Mouse (Mus musculus) kidney, embryonic 15.5 days (tissue): Measurements from ENCODE around the gene Slc35f2. TPM values are rescaled to one million over a fixed set of nuclear protein-coding genes. Genes with fewer than 3 reads are reported as not detected.

Experiments
- ATAC-seq: fragments of 200-750 bp; cut with Nextera tagmentation; replicated peaks from 2 replicates; pipeline ENCODE4 v1.8.0; 2017; ENCODE audit warnings: moderate TSS enrichment; ENCODE audit not compliant: low FRiP score
- H3K27ac ChIP-seq: fragments of 300-500 bp; sonication (generic); 2 replicates; pipeline ENCODE4 v1.5.1; 2015; ENCODE audit warnings: mild to moderate bottlenecking, inconsistent platforms
- H3K27me3 ChIP-seq: fragments of 300-500 bp; sonication (generic); 2 replicates; pipeline ENCODE4 v1.6.1; 2015; ENCODE audit warnings: inconsistent platforms
- H3K36me3 ChIP-seq: fragments of 300-500 bp; sonication (generic); 2 replicates; pipeline ENCODE4 v1.6.1; 2015; ENCODE audit warnings: inconsistent platforms
- H3K4me1 ChIP-seq: fragments of 300-500 bp; sonication (generic); 2 replicates; pipeline ENCODE4 v1.6.1; 2015; ENCODE audit warnings: inconsistent platforms
- H3K4me2 ChIP-seq: fragments of 300-500 bp; sonication (generic); 2 replicates; pipeline ENCODE4 v1.6.1; 2015; ENCODE audit warnings: moderate library complexity, mild to moderate bottlenecking, inconsistent platforms
- H3K4me3 ChIP-seq: fragments of 300-500 bp; sonication (generic); replicated peaks from 2 replicates; pipeline ENCODE4 v1.5.1; 2015; ENCODE audit warnings: mild to moderate bottlenecking, inconsistent platforms
- H3K9ac ChIP-seq: fragments of 300-500 bp; sonication (generic); 2 replicates; pipeline ENCODE4 v1.6.1; 2015; ENCODE audit warnings: mild to moderate bottlenecking, inconsistent platforms
- H3K9me3 ChIP-seq: fragments of 300-500 bp; sonication (generic); replicated peaks from 2 replicates; pipeline ENCODE4 v1.6.1; 2016; ENCODE audit warnings: inconsistent platforms
- WGBS: fragments of 180-500 bp; shearing (Covaris S2); methylation state at CpG from one replicate; pipeline ENCODE4 v1.1.7; 2015; ENCODE audit warnings: mixed read lengths; 5-methylcytosine and 5-hydroxymethylcytosine counted together
- polyA plus RNA-seq: library from polyadenylated mRNA; unstranded; fragments of >200 nt; fragmentation: Nextera tagmentation; extraction: Ambion mirVana; gene quantifications from 2 replicates; pipeline ENCODE4 v1.2.1, GENCODE M21; 2015

Gene Slc35f2
- polyA plus RNA-seq, 1 experiment from 2014 or later = 15.9 TPM

DNA sequence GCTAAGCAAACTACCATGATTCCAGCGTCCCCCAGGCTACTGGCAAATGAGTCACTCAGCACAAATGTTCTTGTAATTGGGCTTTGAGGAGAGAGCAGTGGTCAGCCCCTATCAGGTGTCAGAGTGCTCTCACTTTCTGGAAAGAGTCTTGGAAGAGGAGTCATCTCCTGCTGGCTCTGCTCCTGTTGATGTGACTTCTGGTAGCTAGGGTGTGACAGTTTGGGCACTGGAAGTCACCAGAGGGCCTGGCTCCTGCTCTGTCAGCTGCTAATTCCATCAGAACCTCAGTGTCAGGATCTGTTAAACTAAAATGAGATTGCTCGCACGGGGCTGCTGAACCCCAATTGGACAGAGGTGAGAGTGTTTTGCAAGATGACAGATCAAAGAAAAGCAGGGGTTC lies 63.7 kb downstream of the Slc35f2 start:
- no peak for ATAC-seq
- Histone ChIP-seq H3K9me3 (no peaks in the 10 kb centered on the region), H3K4me2 (no peak overlapping the region), H3K27ac (no peak overlapping the region), H3K36me3 (no peaks in the 10 kb centered on the region), H3K4me3 (no peak overlapping the region), H3K9ac (no peak overlapping the region), H3K27me3 (no peaks in the 10 kb centered on the region), H3K4me1 (no peaks in the 10 kb centered on the region)
- 46% methylated on average over 3 of the region's 3 CpGs for WGBS

DNA sequence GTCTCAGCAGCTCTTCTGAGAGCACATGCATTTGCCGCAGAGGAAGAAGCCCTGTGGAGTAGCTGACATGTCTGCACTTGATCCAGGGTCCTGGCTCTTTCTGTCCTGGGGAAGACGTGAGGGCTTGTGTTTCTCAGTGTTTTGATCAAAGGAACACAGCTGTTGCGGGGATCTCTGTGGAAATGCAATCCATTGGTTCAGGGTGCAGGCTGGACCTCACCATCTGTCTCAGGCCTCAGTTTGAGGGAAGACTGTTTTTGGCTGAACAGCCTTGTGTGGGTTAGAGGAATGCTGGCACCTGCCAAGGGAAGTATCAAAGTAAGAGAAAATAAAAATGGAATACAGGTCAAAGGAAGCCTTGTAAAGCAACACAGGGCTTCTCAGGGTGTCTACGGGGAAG lies 64.6 kb downstream of the Slc35f2 start:
- H3K4me2 ChIP-seq = no peak overlapping the region

DNA sequence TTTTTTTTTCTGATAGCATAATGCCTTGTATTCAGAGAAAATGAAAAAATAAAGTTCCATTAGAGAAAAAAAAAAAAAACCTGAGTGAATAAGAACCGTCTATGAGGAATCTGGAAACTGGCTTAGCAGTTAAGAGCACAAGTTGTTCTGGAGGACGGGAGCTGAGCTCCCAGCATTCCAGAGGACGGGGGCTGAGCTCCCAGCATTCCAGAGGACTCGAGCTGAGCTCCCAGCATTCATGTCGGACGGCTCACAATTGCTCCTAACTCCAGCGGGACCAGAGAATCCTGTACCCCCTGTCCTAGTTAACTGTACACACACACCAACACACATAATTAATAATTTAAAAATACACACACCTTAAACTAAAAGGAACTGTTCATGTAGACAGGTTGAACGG lies 67.5 kb downstream of the Slc35f2 start:
- Histone ChIP-seq H3K9me3 (no peaks in the 10 kb centered on the region), H3K27me3 (no peaks in the 10 kb centered on the region), H3K4me1 (no peaks in the 10 kb centered on the region), H3K4me2 (no peak overlapping the region), H3K9ac (no peak overlapping the region), H3K4me3 (no peak overlapping the region), H3K27ac (no peak overlapping the region), H3K36me3 (no peaks in the 10 kb centered on the region)
- no peak for ATAC-seq
- 74% methylated on average over 8 of the region's 8 CpGs for WGBS

More for the DNA sequence above, 64.6 kb downstream of the Slc35f2 start:
- Histone ChIP-seq H3K4me1 (no peaks in the 10 kb centered on the region), H3K27ac (no peak overlapping the region), H3K27me3 (no peaks in the 10 kb centered on the region), H3K9ac (no peak overlapping the region), H3K4me3 (no peak overlapping the region), H3K36me3 (no peaks in the 10 kb centered on the region), H3K9me3 (no peaks in the 10 kb centered on the region)
- 63% methylated on average over 4 of the region's 4 CpGs for WGBS
- ATAC-seq = no peak

DNA sequence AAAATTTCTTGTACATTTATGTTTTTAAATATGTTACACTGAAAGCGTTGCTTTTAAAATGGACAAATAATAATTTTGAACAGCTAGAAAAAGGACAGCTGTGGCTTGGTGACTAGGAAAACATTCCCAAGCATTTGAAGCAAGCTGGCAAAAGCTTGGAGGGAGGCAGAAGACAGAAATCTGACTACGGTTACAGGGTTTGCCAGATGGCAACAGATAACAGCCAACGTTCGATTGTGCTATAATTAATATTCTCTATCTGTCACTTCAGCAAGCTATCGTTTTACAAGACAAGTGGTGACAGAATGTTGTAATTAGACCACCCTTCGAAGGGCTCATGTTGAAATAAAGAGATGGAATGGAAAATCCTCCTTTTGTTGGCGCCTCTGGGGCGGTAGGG lies 77.2 kb downstream of the Slc35f2 start:
- no peak overlapping the region for H3K4me2 ChIP-seq
- WGBS = 60% methylated on average over 8 of the region's 8 CpGs
- H3K9ac ChIP-seq = no peak overlapping the region
- no peak overlapping the region for H3K4me3 ChIP-seq
- H3K27ac ChIP-seq = no peak overlapping the region
- no peaks in the 10 kb centered on the region for H3K27me3 ChIP-seq
- no peaks in the 10 kb centered on the region for H3K36me3 ChIP-seq
- H3K9me3 ChIP-seq = no peaks in the 10 kb centered on the region
- ATAC-seq = no peak
- H3K4me1 ChIP-seq = no peaks in the 10 kb centered on the region

DNA sequence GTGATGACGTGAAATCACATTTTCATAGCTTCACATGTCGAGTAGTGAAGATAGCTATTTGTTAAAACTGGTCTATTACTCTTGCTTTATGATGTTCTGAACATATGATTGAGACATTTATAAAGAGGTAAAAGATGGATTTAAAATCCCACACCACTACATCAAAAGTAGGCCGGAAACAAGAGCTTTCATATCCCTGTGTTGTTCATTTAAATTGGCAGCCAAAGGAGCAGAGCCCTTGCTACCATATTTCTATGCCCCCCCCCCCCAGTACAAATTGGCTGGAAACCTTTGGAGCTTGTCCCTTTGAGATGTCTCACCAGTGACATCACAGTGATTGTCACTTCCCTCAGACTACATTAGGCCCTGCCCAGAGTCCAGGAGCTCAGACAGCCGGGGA lies 78.5 kb downstream of the Slc35f2 start, which contains the start of gene Sln:
TSS of gene Sln (plus strand) at position 301 of the 400 bp plus-strand sequence.
- Histone ChIP-seq H3K9ac (no peak within 1 kb of the TSS), H3K9me3 (no peaks in the 10 kb centered on the region), H3K4me2 (no peak within 1 kb of the TSS), H3K27me3 (no peaks in the 10 kb centered on the region), H3K4me1 (no peaks in the 10 kb centered on the region), H3K36me3 (no peaks in the 10 kb centered on the region), H3K4me3 (no peak within 1 kb of the TSS), H3K27ac (no peak within 1 kb of the TSS)
- WGBS = 82% methylated on average over 4 of the region's 4 CpGs
- ATAC-seq = no peak

DNA sequence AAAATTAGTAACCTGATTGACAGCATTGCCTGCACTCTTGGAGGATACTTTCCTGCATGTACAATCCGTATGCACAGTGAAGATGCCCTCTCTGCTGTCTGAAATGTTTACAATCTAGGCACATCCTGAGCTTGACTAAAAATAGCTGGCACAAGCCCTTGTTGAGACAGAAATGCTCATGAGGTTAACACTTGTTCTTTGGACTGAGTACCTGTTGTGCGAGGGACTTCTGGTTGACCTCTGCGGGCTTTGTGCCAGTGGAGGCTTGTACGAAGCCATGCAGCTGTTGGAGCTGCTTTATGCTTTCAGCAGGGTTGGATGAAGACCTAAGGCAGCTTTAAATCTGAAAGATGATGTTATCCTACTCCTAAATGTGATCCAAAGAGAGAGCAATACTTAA lies 80.8 kb downstream of the Slc35f2 start:
- 80% methylated on average over 4 of the region's 4 CpGs for WGBS

DNA sequence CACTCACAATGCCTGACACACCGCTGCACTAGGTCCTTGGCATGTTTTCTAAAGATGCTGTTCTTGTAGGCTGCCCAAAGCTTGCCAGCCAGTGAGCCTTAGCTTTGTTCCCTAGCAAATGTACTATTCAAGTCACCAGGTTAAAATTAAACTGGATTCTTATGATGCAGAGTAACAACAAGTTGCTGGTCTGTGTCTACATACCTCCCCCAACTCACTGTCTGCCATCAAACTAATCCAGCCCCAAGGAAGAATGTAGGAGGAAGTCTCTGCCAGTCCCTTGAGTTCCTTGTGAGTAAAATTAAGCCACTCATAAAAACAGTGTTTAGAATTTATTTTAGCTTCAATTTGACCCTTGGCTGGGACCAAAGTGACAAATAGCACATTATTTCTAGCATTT lies 82.3 kb downstream of the Slc35f2 start:
- no peaks in the 10 kb centered on the region for H3K27me3 ChIP-seq
- 90% methylated on average over 1 of the region's 1 CpGs for WGBS
- no peak overlapping the region for H3K4me2 ChIP-seq
- H3K9me3 ChIP-seq = no peaks in the 10 kb centered on the region
- H3K36me3 ChIP-seq = no peaks in the 10 kb centered on the region
- no peak overlapping the region for H3K27ac ChIP-seq
- H3K9ac ChIP-seq = no peak overlapping the region
- no peak overlapping the region for H3K4me3 ChIP-seq
- H3K4me1 ChIP-seq = no peaks in the 10 kb centered on the region
- no peak for ATAC-seq

More for the DNA sequence above, 80.8 kb downstream of the Slc35f2 start:
- no peaks in the 10 kb centered on the region for H3K27me3 ChIP-seq
- no peak overlapping the region for H3K27ac ChIP-seq
- H3K9ac ChIP-seq = no peak overlapping the region
- H3K4me2 ChIP-seq = no peak overlapping the region
- ATAC-seq = no peak
- no peak overlapping the region for H3K4me3 ChIP-seq
- H3K36me3 ChIP-seq = no peaks in the 10 kb centered on the region
- H3K4me1 ChIP-seq = no peaks in the 10 kb centered on the region
- no peaks in the 10 kb centered on the region for H3K9me3 ChIP-seq

DNA sequence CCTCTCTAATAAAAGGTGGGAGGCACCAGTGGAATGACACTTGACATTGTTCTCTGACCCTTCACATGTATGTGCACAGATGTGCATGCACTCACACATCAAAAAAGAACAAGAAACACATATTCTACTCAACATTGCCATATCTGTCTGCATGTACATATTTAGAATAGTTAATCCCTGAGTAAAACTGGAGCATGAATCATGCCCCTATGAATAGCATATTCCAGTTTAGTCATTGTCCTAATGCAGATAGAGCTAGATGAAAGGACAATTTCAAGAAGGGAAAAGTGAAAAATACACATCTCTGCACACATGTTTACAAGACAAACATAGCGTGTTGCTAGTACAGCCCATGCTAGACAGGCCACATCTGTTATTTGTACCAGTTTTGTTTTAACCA lies 83.2 kb downstream of the Slc35f2 start:
- Histone ChIP-seq H3K4me2 (no peak overlapping the region), H3K27ac (no peak overlapping the region), H3K9ac (no peak overlapping the region), H3K4me3 (no peak overlapping the region), H3K27me3 (no peaks in the 10 kb centered on the region), H3K36me3 (no peaks in the 10 kb centered on the region), H3K9me3 (no peaks in the 10 kb centered on the region), H3K4me1 (no peaks in the 10 kb centered on the region)
- 91% methylated on average over 1 of the region's 1 CpGs for WGBS
- ATAC-seq = no peak

DNA sequence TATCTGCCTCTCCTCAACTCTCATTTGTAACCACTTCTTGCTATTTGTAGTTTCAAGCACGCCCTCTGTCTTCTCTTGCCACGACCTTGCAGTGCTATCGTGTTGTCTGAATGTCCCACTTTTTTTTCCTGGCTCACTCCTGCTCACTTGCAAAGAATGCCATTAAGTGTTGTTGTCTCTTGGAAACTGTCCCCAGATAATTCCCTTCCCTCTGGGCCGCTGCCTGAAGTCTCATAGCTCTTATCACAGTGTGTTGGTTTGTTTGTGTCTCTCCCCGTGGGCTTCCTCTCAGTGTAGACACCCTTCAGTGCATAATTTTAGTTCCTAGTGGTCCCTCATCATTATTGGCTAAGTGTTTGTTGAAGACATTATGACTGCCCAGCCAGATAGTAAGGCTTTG lies 86.5 kb downstream of the Slc35f2 start:
- Histone ChIP-seq H3K4me3 (no peak overlapping the region), H3K9me3 (no peaks in the 10 kb centered on the region), H3K27me3 (no peaks in the 10 kb centered on the region), H3K4me2 (no peak overlapping the region), H3K4me1 (no peaks in the 10 kb centered on the region), H3K27ac (no peak overlapping the region), H3K36me3 (no peaks in the 10 kb centered on the region), H3K9ac (no peak overlapping the region)
- no peak for ATAC-seq
- 74% methylated on average over 5 of the region's 5 CpGs for WGBS

Other genes with a start within 250 kb of the Slc35f2 start
- 15.6 and 16.3 TPM in 2 replicates for gene Atm, start 234.8 kb upstream of the Slc35f2 start, polyA plus RNA-seq
- 20.0 and 20.6 TPM in 2 replicates for gene Npat, start 234.5 kb upstream of the Slc35f2 start, polyA plus RNA-seq
- 115 and 118 TPM in 2 replicates for gene Acat1, start 161.2 kb upstream of the Slc35f2 start, polyA plus RNA-seq
- 33.5 and 35.3 TPM in 2 replicates for gene Cul5, start 101.5 kb upstream of the Slc35f2 start, polyA plus RNA-seq
- 0.36 and 0.57 TPM in 2 replicates for gene Rab39, start 65.3 kb upstream of the Slc35f2 start, polyA plus RNA-seq
- gene Sln, start 78.6 kb downstream of the Slc35f2 start, polyA plus RNA-seq = 8.7 and 19.3 TPM in 2 replicates
- 0.53 and 0.62 TPM in 2 replicates for gene Elmod1, start 203.8 kb downstream of the Slc35f2 start, polyA plus RNA-seq